Mouse (Mus musculus): ENCODE results near the gene Fdx1. TPM values are rescaled to one million over a fixed set of nuclear protein-coding genes. Genes with fewer than 3 reads are reported as not detected.

Gene Fdx1
- polyA plus RNA-seq (2015; fragmentation: Nextera tagmentation; extraction: Ambion mirVana), result 30.3 and 31.9 TPM in 2 replicates

DNA sequence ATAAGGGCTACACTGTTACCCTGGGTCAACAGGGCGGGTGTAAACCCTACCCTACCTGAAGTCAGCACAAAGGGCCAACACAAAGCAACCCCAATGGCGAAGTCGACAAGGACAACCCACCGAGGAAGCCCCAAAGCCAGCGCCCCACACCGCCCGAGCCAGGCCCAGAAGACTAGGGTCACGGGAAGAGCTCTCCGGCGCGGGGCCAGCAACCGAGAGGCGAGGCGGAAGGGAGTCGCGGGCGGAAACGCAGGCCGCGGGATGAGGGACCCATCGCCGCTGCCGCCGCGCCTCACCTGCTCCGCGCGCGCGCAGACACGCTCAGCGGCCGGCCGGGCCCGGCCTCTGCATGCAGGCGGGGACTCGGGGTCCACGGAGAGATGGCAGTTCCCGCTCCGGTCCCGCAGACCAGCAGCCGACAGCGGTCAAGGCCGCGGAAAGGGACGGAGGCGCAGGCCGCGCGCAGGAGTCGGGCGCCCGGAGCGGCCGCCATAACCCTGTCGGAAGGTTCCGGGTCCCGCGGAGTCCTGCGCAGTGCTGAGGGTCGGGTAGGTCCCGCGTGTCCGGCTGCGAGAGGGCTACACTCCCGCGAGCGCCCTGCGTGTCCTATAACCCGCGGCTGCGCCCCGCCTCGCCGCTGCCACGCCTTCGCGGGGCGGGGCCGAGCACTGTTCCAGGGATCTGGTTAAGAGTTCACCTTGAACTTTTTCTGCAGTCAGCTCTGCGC lies at the start of gene Fdx1:
TSS of gene Fdx1 (minus strand) at position 582 of the 727 bp plus-strand sequence.
- peak within 1 kb of the TSS; percentile 87 for H3K4me2 ChIP-seq
- peak within 1 kb of the TSS; percentile 78 for H3K4me3 ChIP-seq (replicated peaks)
- H3K9me3 ChIP-seq (replicated peaks), result no peaks in the 10 kb centered on the region
- WGBS (ENCODE audit: insufficient replicate concordance), result under 1% methylated on average over 81 of the region's 81 CpGs
- ATAC-seq (ENCODE audit: low read depth) (peak; percentile 88), DNase-seq (peak; percentile 47)
- no peaks in the 10 kb centered on the region for H3K36me3 ChIP-seq
- peak within 1 kb of the TSS; percentile 77 for H3K9ac ChIP-seq
- H3K4me1 ChIP-seq (replicated peaks), result 0 out of 2 replicates have a peak, but pooled peaks cover 18% of the 10 kb centered on the region
- H3K27ac ChIP-seq, result peak within 1 kb of the TSS; percentile 40
- no peaks in the 10 kb centered on the region for H3K27me3 ChIP-seq

GRCm38 (mm10) chr9:52012781-52013436 lies 49.6 kb upstream of the Fdx1 start:
- Histone ChIP-seq H3K4me2 (no peak overlapping the region), H3K27ac (no peak overlapping the region), H3K27me3 (no peaks in the 10 kb centered on the region), H3K9ac (no peak overlapping the region), H3K9me3 (replicated peaks) (no peaks in the 10 kb centered on the region), H3K36me3 (no peaks in the 10 kb centered on the region), H3K4me3 (replicated peaks) (no peak overlapping the region), H3K4me1 (replicated peaks) (no peaks in the 10 kb centered on the region)
- ATAC-seq (ENCODE audit: low read depth), result no peak
- no peak for DNase-seq
- WGBS (ENCODE audit: insufficient replicate concordance), result 48% methylated on average over 5 of the region's 5 CpGs

- Histone ChIP-seq H3K9ac (no peak overlapping the region), H3K36me3 (no peaks in the 10 kb centered on the region), H3K9me3 (replicated peaks) (no peaks in the 10 kb centered on the region), H3K4me2 (no peak overlapping the region), H3K4me1 (replicated peaks) (no peaks in the 10 kb centered on the region), H3K27ac (no peak overlapping the region), H3K27me3 (no peaks in the 10 kb centered on the region), H3K4me3 (replicated peaks) (no peak overlapping the region)
- WGBS (ENCODE audit: insufficient replicate concordance), result 85% methylated on average over 1 of the region's 1 CpGs
- ATAC-seq (ENCODE audit: low read depth) (no peak), DNase-seq (no peak)
Observed at GRCm38 (mm10) chr9:52012311-52012710, 49.0 kb upstream of the Fdx1 start.

DNA sequence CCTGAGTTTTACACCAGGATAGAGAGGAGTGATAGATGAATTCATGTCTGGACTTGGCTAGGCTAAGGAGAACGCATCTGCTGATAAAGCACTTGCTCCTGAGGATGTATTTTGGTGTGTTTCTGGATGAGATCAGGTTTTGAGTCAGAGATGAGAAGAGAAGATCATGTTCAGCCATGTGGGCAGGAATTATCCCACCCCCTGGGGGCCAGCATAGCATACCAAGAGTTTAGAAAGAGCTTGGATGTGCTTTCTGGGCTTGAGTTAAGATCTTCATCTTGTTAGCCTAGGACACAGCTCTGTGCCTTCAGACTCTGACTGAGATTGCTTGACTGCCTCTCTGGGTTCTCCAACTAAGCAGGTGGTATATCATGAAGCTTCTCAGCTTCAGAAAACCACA lies 45.2 kb upstream of the Fdx1 start:
- no peaks in the 10 kb centered on the region for H3K36me3 ChIP-seq
- H3K9me3 ChIP-seq (replicated peaks), result no peaks in the 10 kb centered on the region
- H3K27me3 ChIP-seq, result no peaks in the 10 kb centered on the region; the same call in 1 of the 2 replicates
- DNase-seq (no peak), ATAC-seq (ENCODE audit: low read depth) (no peak)
- H3K4me1 ChIP-seq (replicated peaks), result no peaks in the 10 kb centered on the region; the same call in 1 of the 2 replicates
- WGBS (ENCODE audit: insufficient replicate concordance), result 53% methylated on average over 1 of the region's 1 CpGs
- H3K9ac ChIP-seq, result no peak overlapping the region
- no peak overlapping the region for H3K27ac ChIP-seq
- H3K4me2 ChIP-seq, result no peak overlapping the region
- H3K4me3 ChIP-seq (replicated peaks), result no peak overlapping the region

DNA sequence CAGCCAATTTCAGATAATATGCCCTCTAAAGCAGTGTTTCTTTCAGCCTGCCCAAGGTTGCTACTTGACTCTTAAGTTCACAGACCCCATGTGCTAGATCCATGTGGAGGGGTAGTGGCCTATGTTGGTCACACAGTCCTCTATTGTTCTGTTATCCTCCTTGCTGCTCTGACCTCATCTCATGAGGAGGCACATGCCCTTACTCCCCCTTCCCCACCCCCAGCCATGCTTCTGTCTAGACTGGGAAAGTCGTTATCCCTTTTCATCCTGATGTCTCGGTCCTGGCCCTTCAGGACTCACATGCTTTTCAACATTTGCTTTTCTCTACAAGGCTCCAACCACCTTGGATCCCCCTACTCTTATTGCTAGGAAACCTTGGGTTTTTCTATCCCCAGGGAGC lies 44.0 kb upstream of the Fdx1 start:
- no peaks in the 10 kb centered on the region for H3K36me3 ChIP-seq
- no peaks in the 10 kb centered on the region; the same call in 1 of the 2 replicates for H3K4me1 ChIP-seq (replicated peaks)
- H3K9me3 ChIP-seq (replicated peaks), result no peaks in the 10 kb centered on the region
- H3K9ac ChIP-seq, result no peak overlapping the region
- no peaks in the 10 kb centered on the region; the same call in 1 of the 2 replicates for H3K27me3 ChIP-seq
- WGBS (ENCODE audit: insufficient replicate concordance), result 46% methylated on average over 2 of the region's 2 CpGs
- H3K27ac ChIP-seq, result no peak overlapping the region
- H3K4me3 ChIP-seq (replicated peaks), result no peak overlapping the region
- ATAC-seq (ENCODE audit: low read depth) (no peak), DNase-seq (no peak)
- no peak overlapping the region for H3K4me2 ChIP-seq

DNA sequence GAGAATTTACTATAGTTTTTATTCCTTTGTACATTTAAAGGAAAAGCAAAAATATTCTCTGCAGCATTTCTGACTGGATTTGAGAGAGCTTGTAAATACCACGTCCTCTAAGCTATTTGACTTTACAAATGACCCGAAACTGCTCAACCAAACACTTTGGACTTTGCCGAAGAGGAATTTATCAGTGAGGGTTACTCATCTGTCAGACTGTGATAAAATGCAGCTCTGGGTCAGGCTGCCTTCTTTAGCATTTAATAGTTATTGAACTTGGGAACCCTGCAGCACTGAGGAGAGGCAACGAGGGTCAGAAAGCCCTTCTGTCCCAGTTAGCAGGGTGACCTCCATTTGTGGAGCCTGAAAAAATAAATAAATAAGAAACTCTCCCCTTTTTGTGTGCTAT lies 40.1 kb upstream of the Fdx1 start:
- Histone ChIP-seq H3K9ac (no peak overlapping the region), H3K36me3 (no peaks in the 10 kb centered on the region), H3K4me1 (replicated peaks) (no peaks in the 10 kb centered on the region; the same call in 1 of the 2 replicates), H3K27ac (no peak overlapping the region), H3K4me2 (no peak overlapping the region), H3K4me3 (replicated peaks) (no peak overlapping the region), H3K9me3 (replicated peaks) (no peaks in the 10 kb centered on the region), H3K27me3 (no peaks in the 10 kb centered on the region; the same call in 1 of the 2 replicates)
- WGBS (ENCODE audit: insufficient replicate concordance), result 37% methylated on average over 4 of the region's 4 CpGs
- DNase-seq (no peak), ATAC-seq (ENCODE audit: low read depth) (no peak)

DNA sequence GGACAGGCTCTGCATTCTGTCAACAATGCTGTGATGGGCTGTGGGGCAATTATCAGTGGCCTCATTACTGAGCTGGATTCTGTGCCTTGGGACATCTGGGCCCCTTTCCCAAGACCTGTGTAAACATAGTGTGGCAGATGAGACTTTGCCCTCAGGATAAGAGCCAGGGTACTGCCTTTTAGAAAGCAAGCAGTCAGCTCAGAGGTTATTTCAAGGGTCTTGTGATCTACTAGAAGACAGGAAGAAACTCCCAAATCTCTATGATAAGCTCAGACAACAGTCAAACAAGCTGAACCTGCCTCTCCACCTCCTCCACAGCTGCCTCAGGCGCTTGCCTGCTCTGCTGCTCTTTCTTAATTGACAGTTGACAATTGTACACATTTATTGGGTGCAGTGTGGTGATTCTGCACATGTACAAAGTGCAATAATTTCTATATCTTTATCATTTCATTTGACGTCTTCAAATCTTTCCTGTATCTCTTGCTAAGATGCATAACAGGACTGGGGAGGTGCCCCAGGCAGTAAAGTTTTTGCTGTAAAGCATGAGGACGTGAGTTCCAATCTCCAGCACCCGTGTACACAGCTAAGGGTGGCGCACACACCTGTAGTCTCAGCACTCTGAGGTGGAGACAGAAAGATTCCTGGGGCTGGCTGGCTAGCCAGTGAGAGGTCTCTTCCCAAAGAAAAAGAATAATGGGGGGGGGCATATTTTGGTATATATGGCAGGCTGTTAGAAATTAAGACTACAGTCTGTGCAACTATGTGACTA lies 32.2 kb upstream of the Fdx1 start:
- H3K27ac ChIP-seq, result 0 out of 2 replicates have a peak overlapping the region, but pooled peaks have one; percentile 9
- no peaks in the 10 kb centered on the region for H3K27me3 ChIP-seq
- 0 out of 2 replicates have a peak, but pooled peaks cover 4% of the 10 kb centered on the region for H3K4me1 ChIP-seq (replicated peaks)
- ATAC-seq (ENCODE audit: low read depth) (peak; percentile 77), DNase-seq (no peak)
- no peak overlapping the region for H3K9ac ChIP-seq
- no peaks in the 10 kb centered on the region for H3K9me3 ChIP-seq (replicated peaks)
- H3K36me3 ChIP-seq, result no peaks in the 10 kb centered on the region
- 46% methylated on average over 5 of the region's 5 CpGs for WGBS (ENCODE audit: insufficient replicate concordance)
- no peak overlapping the region for H3K4me2 ChIP-seq
- no peak overlapping the region for H3K4me3 ChIP-seq (replicated peaks)

GRCm38 (mm10) chr9:51994636-51995260 lies 31.4 kb upstream of the Fdx1 start:
- no peak overlapping the region for H3K27ac ChIP-seq
- ATAC-seq (ENCODE audit: low read depth), result no peak

GRCm38 (mm10) chr9:51993486-51994275 lies 30.3 kb upstream of the Fdx1 start:
- no peak overlapping the region for H3K9ac ChIP-seq
- H3K27me3 ChIP-seq, result no peaks in the 10 kb centered on the region
- ATAC-seq (ENCODE audit: low read depth) (no peak), DNase-seq (peak; percentile 7)
- no peak overlapping the region for H3K4me3 ChIP-seq (replicated peaks)
- H3K4me2 ChIP-seq, result no peak overlapping the region
- H3K4me1 ChIP-seq (replicated peaks), result 0 out of 2 replicates have a peak, but pooled peaks cover 4% of the 10 kb centered on the region
- 51% methylated on average over 4 of the region's 4 CpGs for WGBS (ENCODE audit: insufficient replicate concordance)
- no peaks in the 10 kb centered on the region for H3K36me3 ChIP-seq
- no peaks in the 10 kb centered on the region for H3K9me3 ChIP-seq (replicated peaks)
- no peak overlapping the region for H3K27ac ChIP-seq

More at GRCm38 (mm10) chr9:51994636-51995260, 31.4 kb upstream of the Fdx1 start:
- Histone ChIP-seq H3K4me1 (replicated peaks) (0 out of 2 replicates have a peak, but pooled peaks cover 4% of the 10 kb centered on the region), H3K4me3 (replicated peaks) (no peak overlapping the region), H3K36me3 (no peaks in the 10 kb centered on the region), H3K9me3 (replicated peaks) (no peaks in the 10 kb centered on the region), H3K9ac (no peak overlapping the region), H3K4me2 (no peak overlapping the region), H3K27me3 (no peaks in the 10 kb centered on the region)
- DNase-seq, result no peak
- 67% methylated on average over 5 of the region's 5 CpGs for WGBS (ENCODE audit: insufficient replicate concordance)

DNA sequence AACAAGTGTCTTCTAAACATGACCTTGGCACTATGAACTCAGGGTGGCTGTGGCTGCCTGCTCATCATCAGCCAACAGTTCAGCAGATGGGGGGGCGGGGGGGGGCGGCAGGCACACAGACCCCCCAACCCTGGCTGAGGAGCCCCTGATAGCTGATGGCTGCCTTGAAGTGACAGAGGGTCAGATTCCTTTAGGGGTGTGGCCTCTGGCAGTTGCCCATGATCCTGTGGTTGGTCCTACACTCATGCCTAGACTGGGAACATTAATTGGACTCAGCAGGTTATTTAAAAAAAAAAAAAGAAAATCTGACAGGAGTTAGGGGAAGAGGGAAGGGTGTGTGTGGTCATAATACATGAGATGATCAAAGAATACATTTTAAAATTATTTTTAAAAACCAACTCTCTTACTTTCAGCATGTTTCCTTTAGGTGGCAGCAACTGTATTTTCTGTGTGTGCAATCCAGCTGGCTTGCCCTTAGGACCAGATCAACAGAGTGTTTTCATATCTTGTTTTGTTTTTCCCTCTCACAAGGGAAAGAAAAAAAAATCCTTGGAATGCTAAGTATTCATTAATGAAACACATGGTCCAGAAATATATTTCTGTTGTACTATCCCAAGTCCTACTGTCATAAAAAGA lies 28.0 kb upstream of the Fdx1 start:
- 13% methylated on average over 2 of the region's 2 CpGs for WGBS (ENCODE audit: insufficient replicate concordance)
- Histone ChIP-seq H3K9ac (no peak overlapping the region), H3K4me2 (no peak overlapping the region), H3K36me3 (no peaks in the 10 kb centered on the region), H3K27me3 (no peaks in the 10 kb centered on the region), H3K27ac (no peak overlapping the region), H3K9me3 (replicated peaks) (no peaks in the 10 kb centered on the region), H3K4me1 (replicated peaks) (0 out of 2 replicates have a peak, but pooled peaks cover 4% of the 10 kb centered on the region), H3K4me3 (replicated peaks) (no peak overlapping the region)
- no peak for DNase-seq
- ATAC-seq (ENCODE audit: low read depth), result no peak

All from liver, embryonic 13.5 days (tissue).